Mouse (Mus musculus) right cerebral cortex, adult 18-20 months (tissue): ENCODE measurements at regions not wholly inside any gene's neighbourhood (a gene's known extent, or its start where the extent isn't known, plus 50 kb on each side); places are given as distances from the start of the nearest gene placed in this dataset.
A peak's percentile ranks its signal among the peaks of the same experiment; 100 is the strongest.
"Not testable (repeated sequence)": the region's sequence is repeated elsewhere in the genome, so short reads cannot be mapped to it uniquely, and the experiment has no call there.

Experiments used
- DNase-seq: peaks from one replicate; pipeline ENCODE4 v3.0.0; 2022; ENCODE audit warnings: mixed read lengths

GRCm38 (mm10) chr9:5424236-5424635 lies 79.0 kb downstream of the Casp12 start:
- no peak for DNase-seq

GRCm38 (mm10) chr9:5448180-5448579 lies 103.0 kb downstream of the Casp12 start:
- DNase-seq, result peak; percentile 4

GRCm38 (mm10) chr9:5456606-5457005 lies 111.4 kb downstream of the Casp12 start:
- no peak for DNase-seq

GRCm38 (mm10) chr9:5472012-5472411 lies 126.8 kb downstream of the Casp12 start:
- peak; percentile 33 for DNase-seq

GRCm38 (mm10) chr9:5474271-5474670 lies 129.0 kb downstream of the Casp12 start:
- DNase-seq, result no peak

- no peak for DNase-seq
Observed at GRCm38 (mm10) chr9:5485258-5485657, 140.0 kb downstream of the Casp12 start.

GRCm38 (mm10) chr9:5496837-5497236 lies 151.6 kb downstream of the Casp12 start:
- peak; percentile 32 for DNase-seq

GRCm38 (mm10) chr9:5498306-5498705 lies 153.1 kb downstream of the Casp12 start:
- DNase-seq, result no peak

GRCm38 (mm10) chr9:5525762-5526360 lies 180.6 kb downstream of the Casp12 start:
- DNase-seq, result no peak

- DNase-seq, result no peak
Observed at GRCm38 (mm10) chr9:5542604-5543003, 197.4 kb downstream of the Casp12 start.

GRCm38 (mm10) chr9:5575072-5575471 lies 229.8 kb downstream of the Casp12 start:
- no peak for DNase-seq

- not testable (repeated sequence) for DNase-seq
Observed at GRCm38 (mm10) chr9:5578168-5578567, 232.9 kb downstream of the Casp12 start.

GRCm38 (mm10) chr9:5595891-5596635 lies 250.8 kb downstream of the Casp12 start:
- DNase-seq, result no peak

- no peak for DNase-seq
Observed at GRCm38 (mm10) chr9:5604019-5604418, 258.8 kb downstream of the Casp12 start.

- DNase-seq, result no peak
Observed at GRCm38 (mm10) chr9:5605015-5605414, 259.8 kb downstream of the Casp12 start.

- no peak for DNase-seq
Observed at GRCm38 (mm10) chr9:5616725-5617124, 271.5 kb downstream of the Casp12 start.

GRCm38 (mm10) chr9:5623396-5623795 lies 278.2 kb downstream of the Casp12 start:
- DNase-seq, result no peak

GRCm38 (mm10) chr9:5627521-5627920 lies 282.3 kb downstream of the Casp12 start:
- no peak for DNase-seq

GRCm38 (mm10) chr9:5634461-5634953 lies 289.3 kb downstream of the Casp12 start:
- DNase-seq, result no peak

- DNase-seq, result peak; percentile 34
Observed at GRCm38 (mm10) chr9:5634969-5635368, 289.7 kb downstream of the Casp12 start.

- DNase-seq, result no peak
Observed at GRCm38 (mm10) chr9:5663886-5664285, 318.7 kb downstream of the Casp12 start.

- DNase-seq, result peak; percentile 10
Observed at GRCm38 (mm10) chr9:5673551-5673950, 328.3 kb downstream of the Casp12 start.

- DNase-seq, result no peak
Observed at GRCm38 (mm10) chr9:5708482-5708881, 363.3 kb downstream of the Casp12 start.

GRCm38 (mm10) chr9:5709480-5709879 lies 364.2 kb downstream of the Casp12 start:
- no peak for DNase-seq
